Mouse (Mus musculus) MEL (cell line): ENCODE data around the gene Gbx2. TPM values are rescaled to one million over a fixed set of nuclear protein-coding genes. Genes with fewer than 3 reads are reported as not detected.

ENCODE experiments used
- DNase-seq: peaks from one replicate; pipeline ENCODE4 v3.0.0; 2011; ENCODE audit warnings: low read depth, low spot score
- H3K27ac ChIP-seq: 2 replicates; pipeline ENCODE4 v1.5.1; 2012; ENCODE audit warnings: low read depth, mild to moderate bottlenecking, control low read depth, low read length, moderate library complexity; ENCODE audit not compliant: control insufficient read depth
- H3K27me3 ChIP-seq, 2 experiments: fragments of 150-350 bp in 1 of 2; sonication (generic) in 1 of 2; 2 replicates each; pipeline ENCODE4 v1.6.1; 2012; ENCODE audit warnings: low read length in 2 of 2, mild to moderate bottlenecking in 2 of 2, improper control_type of control experiment in 1 of 2, moderate library complexity in 1 of 2; ENCODE audit not compliant: insufficient read depth in 2 of 2, control insufficient read depth in 1 of 2
- H3K36me3 ChIP-seq, 2 experiments: 2 replicates each; pipeline ENCODE4 v1.6.1; 2012 to 2014; ENCODE audit warnings: low read length in 2 of 2, improper control_type of control experiment in 1 of 2, inconsistent platforms in 1 of 2, mild to moderate bottlenecking in 1 of 2; ENCODE audit not compliant: insufficient read depth in 2 of 2, control insufficient read depth in 1 of 2
- H3K4me1 ChIP-seq, 2 experiments: fragments of 150-350 bp in 1 of 2; sonication (generic) in 1 of 2; 2 replicates each; pipeline ENCODE4 v1.6.1; 2012; ENCODE audit warnings: low read length in 2 of 2, improper control_type of control experiment in 1 of 2, mild to moderate bottlenecking in 1 of 2; ENCODE audit not compliant: insufficient read depth in 2 of 2, control insufficient read depth in 1 of 2
- H3K4me3 ChIP-seq, 2 experiments: fragments of 150-350 bp in 1 of 2; sonication (generic) in 1 of 2; 2 replicates each; pipeline ENCODE4 v1.5.1; 2012; ENCODE audit warnings: low read depth in 2 of 2, low read length in 2 of 2, mild to moderate bottlenecking in 2 of 2, moderate library complexity in 2 of 2, control low read depth in 1 of 2, improper control_type of control experiment in 1 of 2; ENCODE audit not compliant: control insufficient read depth in 1 of 2, insufficient read depth in 1 of 2
- H3K79me2 ChIP-seq: 2 replicates; pipeline ENCODE4 v1.6.1; 2012; ENCODE audit warnings: mild to moderate bottlenecking, low read length, moderate library complexity; ENCODE audit not compliant: control insufficient read depth, poor library complexity, insufficient read depth
- H3K9ac ChIP-seq: 2 replicates; pipeline ENCODE4 v1.6.1; 2012; ENCODE audit warnings: low read depth, mild to moderate bottlenecking, control low read depth, low read length, moderate library complexity; ENCODE audit not compliant: control insufficient read depth, poor library complexity, severe bottlenecking
- H3K9me3 ChIP-seq: fragments of 150-350 bp; sonication (generic); replicated peaks from 2 replicates; pipeline ENCODE4 v1.6.1; 2012; ENCODE audit warnings: mild to moderate bottlenecking, low read length, improper control_type of control experiment, moderate library complexity; ENCODE audit not compliant: insufficient read depth
- BHLHE40 ChIP-seq: IDR thresholded peaks from 2 replicates; pipeline ENCODE4 v1.6.1; 2012; ENCODE audit warnings: low read depth, mild to moderate bottlenecking, inconsistent platforms, low read length, improper control_type of control experiment, borderline replicate concordance
- CHD2 ChIP-seq: IDR thresholded peaks from 2 replicates; pipeline ENCODE4 v1.6.1; 2011; ENCODE audit warnings: low read length, improper control_type of control experiment
- ETS1 ChIP-seq: IDR thresholded peaks from 2 replicates; pipeline ENCODE4 v1.6.1; 2012; ENCODE audit warnings: low read depth, mild to moderate bottlenecking, inconsistent platforms, low read length, improper control_type of control experiment, moderate library complexity
- HCFC1 ChIP-seq: IDR thresholded peaks from 2 replicates; pipeline ENCODE4 v1.6.1; 2012; ENCODE audit warnings: low read depth, mild to moderate bottlenecking, inconsistent platforms, low read length, improper control_type of control experiment, moderate library complexity
- KAT2A ChIP-seq: conservative IDR thresholded peaks from 2 replicates; pipeline ENCODE4 v1.6.1; 2012; ENCODE audit warnings: low read depth, low read length, improper control_type of control experiment, inconsistent platforms
- MAFK ChIP-seq: IDR thresholded peaks from 2 replicates; pipeline ENCODE4 v1.6.1; 2011; ENCODE audit warnings: low read depth, mild to moderate bottlenecking, low read length, improper control_type of control experiment, borderline replicate concordance
- MXI1 ChIP-seq: IDR thresholded peaks from 2 replicates; pipeline ENCODE4 v1.6.1; 2011; ENCODE audit warnings: mild to moderate bottlenecking, low read depth, low read length, improper control_type of control experiment
- NRF1 ChIP-seq: IDR thresholded peaks from 2 replicates; pipeline ENCODE4 v1.6.1; 2014; ENCODE audit warnings: low read depth, mild to moderate bottlenecking, inconsistent platforms, low read length, improper control_type of control experiment, moderate library complexity; ENCODE audit not compliant: poor library complexity, insufficient read depth, severe bottlenecking
- POLR2A ChIP-seq, 2 experiments: IDR thresholded peaks; 2 replicates each; pipeline ENCODE4 v1.6.1; 2011 to 2012; ENCODE audit warnings: low read length in 2 of 2, mild to moderate bottlenecking in 2 of 2, control low read depth in 1 of 2, improper control_type of control experiment in 1 of 2, low read depth in 1 of 2, moderate library complexity in 1 of 2; ENCODE audit not compliant: control insufficient read depth in 1 of 2, insufficient read depth in 1 of 2, poor library complexity in 1 of 2
- RCOR1 ChIP-seq: IDR thresholded peaks from 2 replicates; pipeline ENCODE4 v1.6.1; 2012; ENCODE audit warnings: low read depth, mild to moderate bottlenecking, inconsistent platforms, low read length, improper control_type of control experiment
- SIN3A ChIP-seq: IDR thresholded peaks from 2 replicates; pipeline ENCODE4 v1.6.1; 2012; ENCODE audit warnings: low read length, improper control_type of control experiment, inconsistent platforms
- TCF12 ChIP-seq: IDR thresholded peaks from 2 replicates; pipeline ENCODE4 v1.6.1; 2014; ENCODE audit warnings: low read depth, mild to moderate bottlenecking, inconsistent platforms, low read length, improper control_type of control experiment, moderate library complexity
- USF1 ChIP-seq: IDR thresholded peaks from 2 replicates; pipeline ENCODE4 v1.6.1; 2014; ENCODE audit warnings: low read depth, mild to moderate bottlenecking, inconsistent platforms, low read length, improper control_type of control experiment, moderate library complexity
- ZC3H11A ChIP-seq: IDR thresholded peaks from 2 replicates; pipeline ENCODE4 v1.6.1; 2012; ENCODE audit warnings: low read depth, mild to moderate bottlenecking, inconsistent platforms, low read length, improper control_type of control experiment
- ZMIZ1 ChIP-seq: IDR thresholded peaks from 2 replicates; pipeline ENCODE4 v1.6.1; 2012; ENCODE audit warnings: low read depth, mild to moderate bottlenecking, inconsistent platforms, low read length, improper control_type of control experiment, moderate library complexity
- ZNF384 ChIP-seq: IDR thresholded peaks from 2 replicates; pipeline ENCODE4 v1.6.1; 2012; ENCODE audit warnings: low read depth, mild to moderate bottlenecking, inconsistent platforms, low read length, improper control_type of control experiment
- polyA plus RNA-seq, 2 experiments: library from polyadenylated mRNA; stranded (reverse) in 1 of 2; unstranded in 1 of 2; fragments of >175 nt in 1 of 2; fragments of >200 nt in 1 of 2; gene quantifications; 2 replicates each; pipeline versions ENCODE4 v1.2.1 to v1.2.4; 2012; ENCODE audit warnings: low replicate concordance in 2 of 2, low read depth in 1 of 2; ENCODE audit not compliant: insufficient read length in 2 of 2, insufficient read depth in 1 of 2, missing spikeins in 1 of 2
- total RNA-seq: library from RNA; depleted of rRNA; stranded (reverse); fragments of 300-350 nt; gene quantifications from 2 replicates; pipeline ENCODE4 v1.2.3, GENCODE M21; 2012; rRNA removed

The Gbx2 gene
- not detected in 2 replicates for total RNA-seq
- polyA plus RNA-seq, result not detected

GRCm38 (mm10) chr1:89931120-89931519, at the start of gene Gbx2:
TSS of gene Gbx2 (minus strand) at chr1:89931179.
- TF ChIP-seq BHLHE40 (no peak), POLR2A (IDR thresholded peaks at IDR 0.05; ENCODE audit: control insufficient read depth in 1 of 2, insufficient read depth in 1 of 2, low read depth in 1 of 2, low read length in 2 of 2, poor library complexity in 1 of 2) (no peak), RCOR1 (no peak), TCF12 (no peak), USF1 (no peak), NRF1 (no peak), ZMIZ1 (no peak), ZC3H11A (no peak)
- Histone ChIP-seq H3K27ac (no peak within 1 kb of the TSS), H3K27me3 (no peaks in the 10 kb centered on the region), H3K4me3 (no peak within 1 kb of the TSS), H3K9ac (no peak within 1 kb of the TSS), H3K4me1 (no peaks in the 10 kb centered on the region), H3K36me3 (no peaks in the 10 kb centered on the region), H3K79me2 (no peaks in the 10 kb centered on the region), H3K9me3 (no peaks in the 10 kb centered on the region)
- DNase-seq, result no peak

GRCm38 (mm10) chr1:89977261-89977660, 46.3 kb upstream of the Gbx2 start:
- no peaks in the 10 kb centered on the region for H3K4me1 ChIP-seq
- H3K36me3 ChIP-seq, result no peaks in the 10 kb centered on the region
- DNase-seq, result no peak
- H3K79me2 ChIP-seq, result no peaks in the 10 kb centered on the region
- H3K27ac ChIP-seq, result no peak overlapping the region
- no peaks in the 10 kb centered on the region for H3K27me3 ChIP-seq
- no peak overlapping the region for H3K4me3 ChIP-seq
- no peaks in the 10 kb centered on the region for H3K9me3 ChIP-seq
- no peak overlapping the region for H3K9ac ChIP-seq
- no peak for TF ChIP-seq SIN3A
- no peak for TF ChIP-seq MAFK
- TF ChIP-seq ZNF384, result no peak
- TF ChIP-seq NRF1, result no peak
- no peak for TF ChIP-seq KAT2A
- no peak for TF ChIP-seq HCFC1
- no peak for TF ChIP-seq ETS1

- Histone ChIP-seq H3K79me2 (no peaks in the 10 kb centered on the region), H3K27ac (no peak overlapping the region), H3K4me1 (no peaks in the 10 kb centered on the region)
- TF ChIP-seq CHD2 (no peak), MXI1 (no peak)
- TF ChIP-seq, all 39 proteins: peak for 0
- H3K4me3 ChIP-seq, result no peak overlapping the region
- no peak for DNase-seq
- no peaks in the 10 kb centered on the region for H3K36me3 ChIP-seq
- H3K27me3 ChIP-seq, result no peaks in the 10 kb centered on the region
- H3K9me3 ChIP-seq, result no peaks in the 10 kb centered on the region
- no peak overlapping the region for H3K9ac ChIP-seq
These were observed 45.4 kb upstream of the Gbx2 start for GRCm38 (mm10) chr1:89976411-89976810.
